Mouse (Mus musculus): Measurements from ENCODE around the gene Egfr.

DNA sequence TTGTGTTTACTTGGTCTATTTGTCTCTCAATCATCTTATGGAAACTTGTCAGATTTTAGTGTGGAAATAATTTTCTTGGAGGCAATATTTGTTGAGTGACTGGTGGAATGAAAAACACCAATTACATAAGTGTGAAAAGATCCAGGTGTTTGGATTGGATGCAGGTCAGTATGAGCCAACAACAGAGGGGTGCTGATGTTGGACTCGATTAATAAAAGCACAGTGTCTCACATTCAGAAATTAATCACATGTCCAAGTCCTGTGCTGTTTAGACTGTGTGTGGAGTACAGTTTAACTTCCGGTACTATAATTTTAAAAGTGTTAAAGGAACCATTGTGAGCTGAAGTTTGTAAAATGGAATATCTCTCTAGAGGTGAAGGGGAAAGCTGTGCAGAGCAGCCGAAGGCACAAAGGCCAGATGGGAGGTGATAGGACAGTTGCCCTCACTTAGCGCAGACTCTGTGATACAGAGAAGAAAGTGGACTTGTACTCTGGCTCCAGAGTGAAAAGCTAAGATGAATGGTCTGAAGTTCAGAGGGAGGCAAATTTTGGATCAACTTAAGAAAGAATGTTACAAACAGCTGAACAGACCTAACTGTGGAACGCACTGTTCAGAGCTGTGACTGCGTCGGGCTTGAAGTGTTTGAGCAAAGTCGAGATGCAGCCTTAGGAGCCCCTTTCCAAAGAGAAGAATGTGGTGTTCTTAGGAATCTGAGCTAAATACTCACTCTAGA, 32.1 kb downstream of the Egfr start:
- TF ChIP-seq GATA1 (IDR thresholded peaks at IDR 0.05; ENCODE audit: low read length) (no peak), TAL1 (IDR thresholded peaks at IDR 0.05; ENCODE audit: low read length) (no peak)

Measured in erythroblast, embryonic 14.5 days (primary cell).